Mouse (Mus musculus): ENCODE results near the gene Golph3. TPM values are rescaled to one million over a fixed set of nuclear protein-coding genes. Genes with fewer than 3 reads are reported as not detected.

Gene Golph3
- polyA plus RNA-seq, 1 experiment from 2014 or later, result 91.9 TPM

Other genes with a start within 250 kb of the Golph3 start
- gene Zfr, start 203.6 kb upstream of the Golph3 start, polyA plus RNA-seq (2015; fragmentation: Nextera tagmentation; extraction: Ambion mirVana), result 134 and 136 TPM in 2 replicates
- 16.3 and 18.5 TPM in 2 replicates for gene Mtmr12, start 116.4 kb upstream of the Golph3 start, polyA plus RNA-seq (2015; fragmentation: Nextera tagmentation; extraction: Ambion mirVana)
- gene 1810049J17Rik, start 449 bp downstream of the Golph3 start, polyA plus RNA-seq (2015; fragmentation: Nextera tagmentation; extraction: Ambion mirVana), result 0.84 TPM in 1 of 2 replicates, not detected in the other

Data from limb, embryonic 13.5 days (tissue).